8 mouse cellular contexts compared by ENCODE assay signal in the genomic region with DNA sequence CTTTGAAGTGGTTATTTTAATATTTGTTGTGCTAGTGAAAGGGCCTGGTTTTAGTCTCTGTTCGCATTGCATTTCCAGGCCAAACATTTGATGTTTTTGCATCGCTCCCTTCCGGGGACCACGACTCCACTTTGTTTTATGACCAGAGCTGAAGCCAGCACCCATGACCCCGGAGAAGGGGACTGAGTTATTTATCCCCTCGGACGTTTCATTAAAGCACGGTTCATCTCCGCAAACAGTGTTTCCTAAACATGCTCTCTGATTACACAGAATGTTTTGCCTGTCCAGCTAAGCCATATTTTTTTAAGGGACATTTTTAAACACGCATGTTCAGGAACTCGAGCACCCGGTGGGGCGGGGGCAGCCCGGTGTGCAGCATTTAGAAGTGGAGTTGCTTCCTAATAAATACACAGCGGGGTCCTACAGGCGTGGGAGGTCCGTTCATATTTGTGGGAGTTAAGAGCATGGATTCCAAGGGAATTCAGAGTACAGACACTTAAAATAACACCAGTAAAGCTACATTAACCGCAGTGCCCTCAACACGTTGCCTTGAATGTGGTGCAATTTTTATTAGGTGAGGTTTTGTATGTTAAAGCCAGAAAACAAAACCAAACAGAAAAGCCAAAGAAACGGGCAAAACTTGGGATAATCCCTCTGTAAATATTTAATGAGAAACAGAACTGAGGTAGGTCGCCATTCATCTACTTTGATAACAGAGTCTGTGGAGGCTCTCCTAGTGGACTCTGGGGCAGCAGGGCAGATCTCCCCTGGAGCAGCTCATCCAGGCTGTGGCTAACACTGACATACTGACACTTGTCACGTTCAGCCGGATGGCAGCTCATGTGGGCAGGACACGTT.
DNase-seq lines count a peak whose midpoint lies in the region; ATAC-seq and TF ChIP-seq lines count a peak whose summit lies in the region.

No protein-coding gene starts in this region.

- WGBS in hindbrain, embryonic 11.5 days: 49% methylated on average over 24 of the region's 24 CpGs
- 56% methylated on average over 24 of the region's 24 CpGs for WGBS in hindbrain, postnatal 0 days
- 27% methylated on average over 24 of the region's 24 CpGs for WGBS in embryonic facial prominence, embryonic 15.5 days
- WGBS in kidney, adult 2 months: 22% methylated on average over 24 of the region's 24 CpGs
- 23% methylated on average over 24 of the region's 24 CpGs for WGBS in limb, embryonic 15.5 days

- no peak overlapping the region for H3K4me2 ChIP-seq in hindbrain, embryonic 11.5 days (replicated peaks; ENCODE audit: low read depth, low read length)
- no peak overlapping the region for H3K4me2 ChIP-seq in hindbrain, postnatal 0 days (ENCODE audit: low read depth, low read length)
- peak overlapping the region; percentile 8; the same call in 1 of the 2 replicates for H3K4me2 ChIP-seq in embryonic facial prominence, embryonic 15.5 days (replicated peaks)
- H3K4me2 ChIP-seq in limb, embryonic 15.5 days: peak overlapping the region; percentile 28

- H3K27ac ChIP-seq in hindbrain, embryonic 11.5 days (ENCODE audit: low read depth, low read length): peak overlapping the region; percentile 56; the same call in 1 of the 2 replicates
- no peak overlapping the region for H3K27ac ChIP-seq in hindbrain, postnatal 0 days
- H3K27ac ChIP-seq in embryonic facial prominence, embryonic 15.5 days (replicated peaks): peak overlapping the region; percentile 71
- peak overlapping the region; percentile 19; the same call in 1 of the 2 replicates for H3K27ac ChIP-seq in kidney, adult 2 months (ENCODE audit: insufficient read depth, low read depth, low read length)
- H3K27ac ChIP-seq in limb, embryonic 15.5 days: peak overlapping the region; percentile 64

- no peaks in the 10 kb centered on the region for H3K9me3 ChIP-seq in hindbrain, embryonic 11.5 days (ENCODE audit: control insufficient read depth, low read length)
- H3K9me3 ChIP-seq in hindbrain, postnatal 0 days (ENCODE audit: low read length): no peaks in the 10 kb centered on the region
- no peaks in the 10 kb centered on the region for H3K9me3 ChIP-seq in embryonic facial prominence, embryonic 15.5 days (replicated peaks)
- H3K9me3 ChIP-seq in limb, embryonic 15.5 days: no peaks in the 10 kb centered on the region

- H3K36me3 ChIP-seq in hindbrain, embryonic 11.5 days (ENCODE audit: control insufficient read depth, insufficient read depth, low read length): no peaks in the 10 kb centered on the region
- H3K36me3 ChIP-seq in hindbrain, postnatal 0 days (ENCODE audit: insufficient read depth, low read length): no peaks in the 10 kb centered on the region
- H3K36me3 ChIP-seq in embryonic facial prominence, embryonic 15.5 days: no peaks in the 10 kb centered on the region
- H3K36me3 ChIP-seq in kidney, adult 2 months (ENCODE audit: control insufficient read depth, insufficient read depth, low read length): no peaks in the 10 kb centered on the region
- H3K36me3 ChIP-seq in limb, embryonic 15.5 days: no peaks in the 10 kb centered on the region

- no peaks in the 10 kb centered on the region for H3K27me3 ChIP-seq in hindbrain, embryonic 11.5 days (ENCODE audit: control insufficient read depth, insufficient read depth, low read length)
- H3K27me3 ChIP-seq in hindbrain, postnatal 0 days (ENCODE audit: insufficient read depth, low read length): no peaks in the 10 kb centered on the region
- H3K27me3 ChIP-seq in embryonic facial prominence, embryonic 15.5 days: no peaks in the 10 kb centered on the region
- H3K27me3 ChIP-seq in kidney, adult 2 months (replicated peaks; ENCODE audit: control insufficient read depth, insufficient read depth, low read length): no peaks in the 10 kb centered on the region; the same call in 1 of the 2 replicates
- peaks cover 26% of the 10 kb centered on the region for H3K27me3 ChIP-seq in limb, embryonic 15.5 days

- TF ChIP-seq POLR2A in kidney, adult 2 months (IDR thresholded peaks at IDR 0.05; ENCODE audit: low read depth, low read length): no peak

- no peak for TF ChIP-seq CTCF in hindbrain, postnatal 0 days (IDR thresholded peaks at IDR 0.05; ENCODE audit: low read depth)
- no peak for TF ChIP-seq CTCF in kidney, adult 2 months (conservative IDR thresholded peaks at IDR 0.05; ENCODE audit: insufficient read depth, insufficient read length, low read depth, low read length)

- no peak for DNase-seq in hindbrain, embryonic 11.5 days (ENCODE audit: low spot score)
- DNase-seq in hindbrain, postnatal 0 days (ENCODE audit: low spot score): no peak
- peak; percentile 49 for DNase-seq in kidney, adult 2 months
- no peak for DNase-seq in frontal cortex, postnatal 14 days (ENCODE audit: low spot score in 2 of 2)
- DNase-seq in cerebellum, adult 18-20 months: no peak

- H3K4me3 ChIP-seq in hindbrain, embryonic 11.5 days (ENCODE audit: low read depth, low read length): no peak overlapping the region
- H3K4me3 ChIP-seq in hindbrain, postnatal 0 days (ENCODE audit: low read length): no peak overlapping the region
- H3K4me3 ChIP-seq in embryonic facial prominence, embryonic 15.5 days (replicated peaks): no peak overlapping the region
- H3K4me3 ChIP-seq in kidney, adult 2 months (ENCODE audit: insufficient read depth, low read depth, low read length): no peak overlapping the region
- H3K4me3 ChIP-seq in limb, embryonic 15.5 days: no peak overlapping the region

- no peak for ATAC-seq in hindbrain, embryonic 11.5 days (ENCODE audit: low FRiP score)
- no peak for ATAC-seq in hindbrain, postnatal 0 days
- no peak for ATAC-seq in embryonic facial prominence, embryonic 15.5 days (ENCODE audit: insufficient number of reproducible peaks, low FRiP score, low TSS enrichment, low read depth)
- ATAC-seq in limb, embryonic 15.5 days (ENCODE audit: insufficient number of reproducible peaks, low FRiP score, low TSS enrichment, low read depth): no peak
- no peak for ATAC-seq in monocyte, adult 5-6 weeks (replicated peaks; ENCODE audit: insufficient number of reproducible peaks, low FRiP score, low TSS enrichment, poor library complexity, severe bottlenecking)

- no peak overlapping the region for H3K9ac ChIP-seq in hindbrain, embryonic 11.5 days (ENCODE audit: low read depth, low read length)
- no peak overlapping the region for H3K9ac ChIP-seq in hindbrain, postnatal 0 days (replicated peaks; ENCODE audit: low read length)
- no peak overlapping the region for H3K9ac ChIP-seq in embryonic facial prominence, embryonic 15.5 days
- H3K9ac ChIP-seq in limb, embryonic 15.5 days: no peak overlapping the region

- H3K4me1 ChIP-seq in hindbrain, embryonic 11.5 days (replicated peaks; ENCODE audit: control insufficient read depth, insufficient read depth, low read length): peaks cover 7% of the 10 kb centered on the region; the same call in 1 of the 2 replicates
- H3K4me1 ChIP-seq in hindbrain, postnatal 0 days (ENCODE audit: insufficient read depth, low read length): peaks cover 3% of the 10 kb centered on the region; the same call in 1 of the 2 replicates
- H3K4me1 ChIP-seq in embryonic facial prominence, embryonic 15.5 days: peaks cover 53% of the 10 kb centered on the region
- no peaks in the 10 kb centered on the region for H3K4me1 ChIP-seq in kidney, adult 2 months (ENCODE audit: control insufficient read depth, insufficient read depth, low read length)
- peaks cover 32% of the 10 kb centered on the region for H3K4me1 ChIP-seq in limb, embryonic 15.5 days

Comparison
In these comparisons a context has a peak if more than half of its experiments do, and no peak if none do; other contexts are left out.
1. H3K4me2 ChIP-seq: peak in embryonic facial prominence, embryonic 15.5 days (single experiment) and limb, embryonic 15.5 days (single experiment); none in hindbrain, embryonic 11.5 days (single experiment) and hindbrain, postnatal 0 days (single experiment).